9 mouse cellular contexts compared by ENCODE assay signal in the genomic region with DNA sequence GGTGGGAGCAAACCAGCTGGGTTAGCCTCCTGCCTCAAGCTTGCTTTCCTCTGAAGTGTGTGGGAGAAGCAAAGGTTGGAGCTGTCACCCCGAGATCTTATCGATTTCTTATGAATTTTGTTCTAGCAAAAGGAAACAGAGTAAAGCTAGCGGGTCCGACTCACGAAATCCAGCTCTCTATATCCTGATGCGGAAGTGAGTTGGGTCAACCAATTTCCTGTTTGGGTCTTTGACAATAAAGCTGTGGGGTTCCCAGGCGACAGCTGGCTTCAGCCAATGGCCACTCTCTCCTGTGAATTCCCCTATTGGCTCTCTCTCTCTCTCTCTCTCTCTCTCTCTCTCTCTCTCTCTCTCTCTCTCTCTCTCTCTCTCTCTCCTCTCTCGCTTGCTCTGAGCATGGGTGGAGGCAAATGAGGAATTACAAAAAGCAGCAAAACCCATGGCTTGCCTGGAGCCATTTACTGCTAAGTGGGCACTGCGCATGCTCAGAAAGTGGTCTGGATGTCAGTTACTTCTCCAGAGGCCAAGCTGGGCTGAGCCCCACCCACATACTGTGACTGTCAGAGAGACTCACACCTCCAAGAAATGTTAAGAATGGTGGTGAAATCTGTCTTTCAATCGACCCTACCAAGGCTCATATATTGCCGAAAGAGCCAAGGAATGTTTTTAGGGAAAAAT.
A peak's percentile ranks its signal among the peaks of the same experiment; 100 is the strongest.
DNase-seq lines count a peak whose midpoint lies in the region; ATAC-seq and TF ChIP-seq lines count a peak whose summit lies in the region.
"Had no signal": no experiment of that assay in that cellular context is flagged by ENCODE, and none has a peak within 500 bp of the region (broad histone marks: within the 10 kb centered on the region; RNA-seq: fewer than 3 reads in every experiment).

No protein-coding gene starts in this region.

- peak; percentile 23; the same call in 1 of the 2 replicates for ATAC-seq in midbrain, embryonic 12.5 days (ENCODE audit: low FRiP score, low read depth)

- no peak overlapping the region for H3K4me3 ChIP-seq in lung, adult 2 months (replicated peaks; ENCODE audit: extremely low read depth, low read depth, low read length)
- H3K4me3 ChIP-seq in limb, embryonic 10.5 days, result peak overlapping the region; percentile 13; the same call in 1 of the 2 replicates
- no peak overlapping the region for H3K4me3 ChIP-seq in midbrain, embryonic 12.5 days
- H3K4me3 ChIP-seq: myocyte had no signal

- H3K27ac ChIP-seq in limb, embryonic 10.5 days, result peak overlapping the region; percentile 82
- 0 out of 2 replicates have a peak overlapping the region, but pooled peaks have one; percentile 35 for H3K27ac ChIP-seq in midbrain, embryonic 12.5 days (replicated peaks)

- no peaks in the 10 kb centered on the region for H3K27me3 ChIP-seq in limb, embryonic 10.5 days (ENCODE audit: low read depth, poor library complexity, severe bottlenecking)
- H3K27me3 ChIP-seq in midbrain, embryonic 12.5 days, result no peaks in the 10 kb centered on the region

- peaks cover 29% of the 10 kb centered on the region for H3K4me1 ChIP-seq in lung, adult 2 months (ENCODE audit: control insufficient read depth, insufficient read depth, low read length)
- H3K4me1 ChIP-seq in limb, embryonic 10.5 days, result peaks cover 64% of the 10 kb centered on the region
- peaks cover 20% of the 10 kb centered on the region for H3K4me1 ChIP-seq in midbrain, embryonic 12.5 days

- no peaks in the 10 kb centered on the region for H3K36me3 ChIP-seq in limb, embryonic 10.5 days
- H3K36me3 ChIP-seq in midbrain, embryonic 12.5 days, result no peaks in the 10 kb centered on the region

- 30% methylated on average over 11 of the region's 11 CpGs for WGBS in lung, adult 2 months
- WGBS in limb, embryonic 10.5 days, result 61% methylated on average over 11 of the region's 11 CpGs
- 67% methylated on average over 11 of the region's 11 CpGs for WGBS in midbrain, embryonic 12.5 days

- H3K9ac ChIP-seq in midbrain, embryonic 12.5 days (replicated peaks), result 0 out of 2 replicates have a peak overlapping the region, but pooled peaks have one; percentile 20

- no peaks in the 10 kb centered on the region for H3K9me3 ChIP-seq in limb, embryonic 10.5 days (replicated peaks)
- H3K9me3 ChIP-seq in midbrain, embryonic 12.5 days, result no peaks in the 10 kb centered on the region

- DNase-seq in lung, adult 18-20 months, result peak; percentile 58 to 63
- DNase-seq in lung, adult 2 months, result no peak
- peak; percentile 53 for DNase-seq in brain, embryonic 14.5 days (ENCODE audit: low read depth)
- no peak for DNase-seq in limb, embryonic 10.5 days (ENCODE audit: low spot score)
- DNase-seq in Muller cell, postnatal 12 days (ENCODE audit: inconsistent ontology term), result no peak
- no peak for DNase-seq in layer of hippocampus, adult 18-20 months (ENCODE audit: low spot score in 2 of 2)
- no peak for DNase-seq in right cerebral cortex, postnatal 25 days

- TF ChIP-seq CTCF in lung, adult 2 months (IDR thresholded peaks at IDR 0.05; ENCODE audit: insufficient read depth, low read length), result no peak
- no peak for TF ChIP-seq CTCF in brain, embryonic 14.5 days (IDR thresholded peaks at IDR 0.05; ENCODE audit: borderline replicate concordance, extremely low read depth, insufficient read depth, insufficient read length)

- TF ChIP-seq POLR2A in lung, adult 2 months (IDR thresholded peaks at IDR 0.05; ENCODE audit: borderline replicate concordance, extremely low read depth, low read depth, low read length), result no peak
- no peak for TF ChIP-seq POLR2A in brain, embryonic 14.5 days (IDR thresholded peaks at IDR 0.05; ENCODE audit: borderline replicate concordance, extremely low read depth, insufficient read depth, insufficient read length, poor library complexity, severe bottlenecking)

- no peak overlapping the region for H3K4me2 ChIP-seq in midbrain, embryonic 12.5 days (replicated peaks)

Comparison
In these comparisons a context has a peak if more than half of its experiments do, and no peak if none do; other contexts are left out.
1. DNase-seq: peak in lung, adult 18-20 months (2 of 2) and brain, embryonic 14.5 days (single experiment); none in lung, adult 2 months (single experiment), limb, embryonic 10.5 days (single experiment), Muller cell, postnatal 12 days (single experiment), layer of hippocampus, adult 18-20 months (0 of 2) and right cerebral cortex, postnatal 25 days (single experiment).